Mouse (Mus musculus) CH12.LX (cell line): ENCODE measurements around the gene Fzd2. TPM values are rescaled to one million over a fixed set of nuclear protein-coding genes. Genes with fewer than 3 reads are reported as not detected.
A peak's percentile ranks its signal among the peaks of the same experiment; 100 is the strongest.

Source experiments
- DNase-seq: peaks from one replicate; pipeline ENCODE4 v3.0.0-alpha.2; 2013; ENCODE audit errors: extremely low read depth
- H3K27ac ChIP-seq: 2 replicates; pipeline ENCODE4 v1.5.1; 2012; ENCODE audit warnings: low read depth, mild to moderate bottlenecking, control low read depth, moderate library complexity; ENCODE audit not compliant: insufficient read depth
- H3K27me3 ChIP-seq: replicated peaks from 2 replicates; pipeline ENCODE3; 2012; ENCODE audit warnings: inconsistent platforms
- H3K36me3 ChIP-seq, 2 experiments: replicated peaks in 1 of 2; 2 replicates each; pipeline versions ENCODE3 to v1.6.1; 2012; ENCODE audit warnings: inconsistent platforms in 1 of 2, low read length in 1 of 2, mild to moderate bottlenecking in 1 of 2, mixed read lengths in 1 of 2, moderate library complexity in 1 of 2; ENCODE audit not compliant: control insufficient read depth in 1 of 2, insufficient read depth in 1 of 2
- H3K4me1 ChIP-seq, 2 experiments: 2 replicates each; pipeline ENCODE4 v1.6.1; 2012; ENCODE audit warnings: inconsistent platforms in 1 of 2, moderate library complexity in 1 of 2; ENCODE audit not compliant: insufficient read depth in 2 of 2, control insufficient read depth in 1 of 2
- H3K4me2 ChIP-seq: 2 replicates; pipeline ENCODE4 v1.6.1; 2012; ENCODE audit warnings: low read depth, mild to moderate bottlenecking, control low read depth; ENCODE audit not compliant: poor library complexity, insufficient read depth, severe bottlenecking
- H3K4me3 ChIP-seq, 3 experiments: fragments of 150-350 bp in 1 of 3; sonication (generic) in 1 of 3; replicated peaks in 1 of 3; 2 replicates each; pipeline versions ENCODE3 to v1.5.1; 2011 to 2012; ENCODE audit warnings: low read depth in 2 of 3, low read length in 2 of 3, mild to moderate bottlenecking in 2 of 3, moderate library complexity in 2 of 3, control low read depth in 1 of 3, improper control_type of control experiment in 1 of 3, inconsistent platforms in 1 of 3, mixed read lengths in 1 of 3; ENCODE audit not compliant: poor library complexity in 1 of 3
- H3K79me2 ChIP-seq: replicated peaks from 2 replicates; pipeline ENCODE4 v1.6.1; 2012; ENCODE audit warnings: mild to moderate bottlenecking, moderate library complexity; ENCODE audit not compliant: control insufficient read depth, poor library complexity, insufficient read depth, severe bottlenecking; ENCODE audit errors: extremely low read depth
- H3K9ac ChIP-seq: 2 replicates; pipeline ENCODE4 v1.6.1; 2012; ENCODE audit warnings: low read depth, mild to moderate bottlenecking, control low read depth, moderate library complexity; ENCODE audit not compliant: insufficient read depth
- H3K9me3 ChIP-seq: replicated peaks from 2 replicates; pipeline ENCODE3; 2012; ENCODE audit warnings: low read length, inconsistent platforms, mixed read lengths
- BHLHE40 ChIP-seq: IDR thresholded peaks from 2 replicates; pipeline ENCODE4 v1.6.1; 2011; ENCODE audit warnings: mild to moderate bottlenecking, low read depth, low read length, improper control_type of control experiment
- CTCF ChIP-seq, 2 experiments: IDR thresholded peaks in 1 of 2; conservative IDR thresholded peaks in 1 of 2; 2 replicates each; pipeline ENCODE4 v1.5.1; 2011 to 2012; ENCODE audit warnings: low read depth in 2 of 2, low read length in 2 of 2, improper control_type of control experiment in 1 of 2, inconsistent platforms in 1 of 2, mild to moderate bottlenecking in 1 of 2, moderate library complexity in 1 of 2
- ELF1 ChIP-seq: IDR thresholded peaks from 2 replicates; pipeline ENCODE4 v1.6.1; 2014; ENCODE audit warnings: low read depth, mild to moderate bottlenecking, inconsistent platforms, low read length, improper control_type of control experiment
- ETS1 ChIP-seq: conservative IDR thresholded peaks from 2 replicates; pipeline ENCODE4 v1.6.1; 2012; ENCODE audit warnings: low read depth, mild to moderate bottlenecking, inconsistent platforms, low read length, improper control_type of control experiment, moderate library complexity
- HCFC1 ChIP-seq: IDR thresholded peaks from 2 replicates; pipeline ENCODE4 v1.6.1; 2012; ENCODE audit warnings: low read depth, mild to moderate bottlenecking, inconsistent platforms, low read length, improper control_type of control experiment
- IRF4 ChIP-seq: IDR thresholded peaks from 2 replicates; pipeline ENCODE4 v1.6.1; 2014; ENCODE audit warnings: low read depth, mild to moderate bottlenecking, inconsistent platforms, low read length, improper control_type of control experiment
- JUN ChIP-seq: IDR thresholded peaks from 2 replicates; pipeline ENCODE4 v1.6.1; 2011; ENCODE audit warnings: low read depth, mild to moderate bottlenecking, low read length, improper control_type of control experiment, moderate library complexity; ENCODE audit not compliant: insufficient read depth
- KAT2A ChIP-seq: IDR thresholded peaks from 2 replicates; pipeline ENCODE4 v1.6.1; 2012; ENCODE audit warnings: low read length, improper control_type of control experiment, inconsistent platforms; ENCODE audit not compliant: insufficient replicate concordance
- MAFK ChIP-seq: IDR thresholded peaks from 2 replicates; pipeline ENCODE4 v1.6.1; 2011; ENCODE audit warnings: low read length, improper control_type of control experiment; ENCODE audit not compliant: insufficient replicate concordance
- MAZ ChIP-seq: IDR thresholded peaks from 2 replicates; pipeline ENCODE4 v1.6.1; 2012; ENCODE audit warnings: low read depth, mild to moderate bottlenecking, inconsistent platforms, low read length, improper control_type of control experiment, moderate library complexity
- MEF2A ChIP-seq: IDR thresholded peaks from 2 replicates; pipeline ENCODE4 v1.6.1; 2014; ENCODE audit warnings: low read depth, mild to moderate bottlenecking, inconsistent platforms, low read length, improper control_type of control experiment, borderline replicate concordance
- MXI1 ChIP-seq: IDR thresholded peaks from 2 replicates; pipeline ENCODE4 v1.6.1; 2011; ENCODE audit warnings: mild to moderate bottlenecking, low read depth, low read length, improper control_type of control experiment
- NELFE ChIP-seq: IDR thresholded peaks from 2 replicates; pipeline ENCODE4 v1.6.1; 2011; ENCODE audit warnings: low read depth, low read length, improper control_type of control experiment
- NRF1 ChIP-seq: IDR thresholded peaks from 2 replicates; pipeline ENCODE4 v1.6.1; 2014; ENCODE audit warnings: low read depth, mild to moderate bottlenecking, inconsistent platforms, low read length, improper control_type of control experiment, moderate library complexity
- PAX5 ChIP-seq: IDR thresholded peaks from 2 replicates; pipeline ENCODE4 v1.6.1; 2012; ENCODE audit warnings: low read length, inconsistent platforms, mixed read lengths
- RAD21 ChIP-seq: IDR thresholded peaks from 2 replicates; pipeline ENCODE4 v1.6.1; 2011; ENCODE audit warnings: low read depth, mild to moderate bottlenecking, low read length, improper control_type of control experiment, moderate library complexity
- RCOR1 ChIP-seq: conservative IDR thresholded peaks from 2 replicates; pipeline ENCODE4 v1.6.1; 2012; ENCODE audit warnings: low read depth, mild to moderate bottlenecking, inconsistent platforms, low read length, improper control_type of control experiment
- SMC3 ChIP-seq: IDR thresholded peaks from 2 replicates; pipeline ENCODE4 v1.6.1; 2011; ENCODE audit warnings: low read depth, low read length, improper control_type of control experiment
- TBP ChIP-seq: conservative IDR thresholded peaks from 2 replicates; pipeline ENCODE4 v1.6.1; 2011; ENCODE audit warnings: low read depth, low read length, improper control_type of control experiment
- TCF12 ChIP-seq: IDR thresholded peaks from 2 replicates; pipeline ENCODE4 v1.6.1; 2014; ENCODE audit warnings: low read depth, mild to moderate bottlenecking, inconsistent platforms, low read length, improper control_type of control experiment
- UBTF ChIP-seq: IDR thresholded peaks from 2 replicates; pipeline ENCODE4 v1.6.1; 2012; ENCODE audit warnings: low read depth, mild to moderate bottlenecking, inconsistent platforms, low read length, improper control_type of control experiment, moderate library complexity
- ZC3H11A ChIP-seq: IDR thresholded peaks from 2 replicates; pipeline ENCODE4 v1.6.1; 2012; ENCODE audit warnings: low read depth, mild to moderate bottlenecking, inconsistent platforms, low read length, improper control_type of control experiment
- ZKSCAN1 ChIP-seq: IDR thresholded peaks from 2 replicates; pipeline ENCODE4 v1.6.1; 2012; ENCODE audit warnings: low read depth, inconsistent platforms, low read length, improper control_type of control experiment, borderline replicate concordance
- ZNF384 ChIP-seq: IDR thresholded peaks from 2 replicates; pipeline ENCODE4 v1.6.1; 2012; ENCODE audit warnings: low read depth, low read length, improper control_type of control experiment, inconsistent platforms
- dilution Hi-C: fragments of 300-500 bp; cut with MboI; formaldehyde crosslinking; loops from 2 replicates; pipeline ENCODE4 v1.14.3; 2020; ENCODE audit warnings: low sequenced_read_pairs; ENCODE audit not compliant: extremely low pct_unique_long_range_greater_than_20kb, extremely low pct_ligation_motif_present
- in situ Hi-C: fragments of 300-500 bp; cut with MboI; formaldehyde crosslinking; loops from 3 replicates; pipeline ENCODE4 v1.14.3; 2019; ENCODE audit warnings: low sequenced_read_pairs, low pct_ligation_motif_present, low pct_unique_long_range_greater_than_20kb, mixed read lengths
- polyA plus RNA-seq: library from polyadenylated mRNA; unstranded; fragments of >175 nt; gene quantifications from 2 replicates; pipeline ENCODE4 v1.2.1, GENCODE M21; 2012; ENCODE audit warnings: low read depth; ENCODE audit not compliant: insufficient read length
- total RNA-seq, 2 experiments: library from RNA; depleted of rRNA; stranded (reverse); fragments of 300-350 nt in 1 of 2; fragments of >200 nt in 1 of 2; gene quantifications; 2 replicates each; pipeline ENCODE4 v1.2.3; 2012 to 2014

The Fzd2 gene
- total and polyA plus RNA-seq, 3 experiments: 0.13 to 0.35 (median 0.20) TPM

- Histone ChIP-seq H3K9me3 (no peaks in the 10 kb centered on the region), H3K79me2 (no peaks in the 10 kb centered on the region), H3K4me2 (no peak overlapping the region), H3K4me1 (peaks cover 4 to 16% of the 10 kb centered on the region in 2 experiments; a peak in 2 of 4 replicates), H3K27me3 (peaks cover 2% of the 10 kb centered on the region), H3K9ac (no peak overlapping the region), H3K27ac (no peak overlapping the region), H3K4me3 (no peak overlapping the region), H3K36me3 (no peaks in the 10 kb centered on the region)
- dilution Hi-C loops (no loop called here), in situ Hi-C loops (no loop called here)
- TF ChIP-seq BHLHE40: no peak
- DNase-seq: no peak
These were observed 36.5 kb upstream of the Fzd2 start for GRCm38 (mm10) chr11:102567723-102568122.

- TF ChIP-seq IRF4 (no peak), UBTF (no peak), KAT2A (no peak), ELF1 (no peak), ZKSCAN1 (no peak), TCF12 (no peak), HCFC1 (no peak), NELFE (no peak), PAX5 (no peak), ZNF384 (no peak), RAD21 (peak; percentile 24), MAZ (no peak), BHLHE40 (no peak), ETS1 (no peak), TBP (no peak), MXI1 (no peak), JUN (no peak), MEF2A (no peak), SMC3 (peak; percentile 29), CTCF (conservative IDR thresholded peaks at IDR 0.05 in 1 of 2, IDR thresholded peaks at IDR 0.05 in 1 of 2; ENCODE audit: low read depth in 2 of 2, low read length in 2 of 2) (peak; percentile 65 to 68), NRF1 (no peak), MAFK (no peak), RCOR1 (no peak), ZC3H11A (no peak)
- dilution Hi-C loops (no loop called here), in situ Hi-C loops (no loop called here)
- Histone ChIP-seq H3K36me3 (no peaks in the 10 kb centered on the region), H3K4me3 (no peak overlapping the region), H3K4me1 (peaks cover 4 to 16% of the 10 kb centered on the region in 2 experiments; a peak in 2 of 4 replicates), H3K9me3 (no peaks in the 10 kb centered on the region), H3K79me2 (no peaks in the 10 kb centered on the region), H3K4me2 (no peak overlapping the region), H3K27me3 (peaks cover 2% of the 10 kb centered on the region), H3K27ac (no peak overlapping the region), H3K9ac (no peak overlapping the region)
- DNase-seq: no peak
These were observed 36.0 kb upstream of the Fzd2 start for GRCm38 (mm10) chr11:102568191-102568590.
